Comparison of ENCODE assay signal across 8 mouse cellular contexts in genomic region chr8:126975706-126976105, GRCm38 (mm10). TPM values are rescaled to one million over a fixed set of nuclear protein-coding genes. Genes with fewer than 3 reads are reported as not detected.
DNase-seq lines count a peak whose midpoint lies in the region; TF ChIP-seq lines count a peak whose summit lies in the region.
"Had no signal": no experiment of that assay in that cellular context is flagged by ENCODE, and none has a peak within 500 bp of the region (broad histone marks: within the 10 kb centered on the region; RNA-seq: fewer than 3 reads in every experiment).

No protein-coding gene starts in this region.

- peak overlapping the region; percentile 24 for H3K27ac ChIP-seq in kidney, adult 2 months (ENCODE audit: insufficient read depth, low read depth, low read length)
- H3K27ac ChIP-seq in MEL (ENCODE audit: control insufficient read depth, low read depth, low read length), result no peak overlapping the region
- H3K27ac ChIP-seq: limb, embryonic 13.5 days had no signal

- TF ChIP-seq EP300 in MEL (IDR thresholded peaks at IDR 0.05; ENCODE audit: low read depth in 1 of 2, low read length in 2 of 2), result no peak

- no peak overlapping the region for H3K9ac ChIP-seq in MEL (ENCODE audit: control insufficient read depth, low read depth, low read length, poor library complexity, severe bottlenecking)
- H3K9ac ChIP-seq: limb, embryonic 13.5 days had no signal

- H3K4me1 ChIP-seq in kidney, adult 2 months (ENCODE audit: control insufficient read depth, insufficient read depth, low read length), result peaks cover 5% of the 10 kb centered on the region; the same call in 1 of the 2 replicates
- peaks cover 0 to 3% of the 10 kb centered on the region in 2 experiments; a peak in 1 of 4 replicates for H3K4me1 ChIP-seq in MEL (ENCODE audit: control insufficient read depth in 1 of 2, insufficient read depth in 2 of 2, low read length in 2 of 2)

- H3K4me3 ChIP-seq in kidney, adult 2 months (ENCODE audit: insufficient read depth, low read depth, low read length), result no peak overlapping the region
- no peak overlapping the region for H3K4me3 ChIP-seq in MEL (ENCODE audit: control insufficient read depth in 1 of 2, insufficient read depth in 1 of 2, low read depth in 2 of 2, low read length in 2 of 2)
- H3K4me3 ChIP-seq: limb, embryonic 13.5 days had no signal

- H3K27me3 ChIP-seq in kidney, adult 2 months (replicated peaks; ENCODE audit: control insufficient read depth, insufficient read depth, low read length), result no peaks in the 10 kb centered on the region
- H3K27me3 ChIP-seq in MEL (ENCODE audit: control insufficient read depth in 1 of 2, insufficient read depth in 2 of 2, low read length in 2 of 2), result no peaks in the 10 kb centered on the region; a peak in 1 of 4 replicates

- no peak for TF ChIP-seq POLR2A in kidney, adult 2 months (IDR thresholded peaks at IDR 0.05; ENCODE audit: low read depth, low read length)
- TF ChIP-seq POLR2A in MEL (IDR thresholded peaks at IDR 0.05; ENCODE audit: control insufficient read depth in 1 of 2, insufficient read depth in 1 of 2, low read depth in 1 of 2, low read length in 2 of 2, poor library complexity in 1 of 2), result no peak

- TF ChIP-seq CTCF in kidney, adult 2 months (conservative IDR thresholded peaks at IDR 0.05; ENCODE audit: insufficient read depth, insufficient read length, low read depth, low read length), result 0 out of 2 replicates have a peak, but pooled peaks have one; percentile 25
- peak in 2 of 3 experiments; percentile 57 to 89; a peak in 4 of 6 replicates for TF ChIP-seq CTCF in MEL (IDR thresholded peaks at IDR 0.05 in 2 of 3, conservative IDR thresholded peaks at IDR 0.05 in 1 of 3; ENCODE audit: control insufficient read depth in 1 of 3, insufficient read depth in 1 of 3, low read depth in 2 of 3, low read length in 3 of 3, poor library complexity in 1 of 3, severe bottlenecking in 1 of 3)

- peaks cover 1% of the 10 kb centered on the region; the same call in 1 of the 2 replicates for H3K79me2 ChIP-seq in MEL (ENCODE audit: control insufficient read depth, insufficient read depth, low read length, poor library complexity)

- 4% methylated on average over 1 of the region's 1 CpGs for WGBS in kidney, adult 2 months

- peak; percentile 73 for DNase-seq in kidney, adult 2 months
- no peak for DNase-seq in kidney, postnatal 4 days
- DNase-seq in CD4-positive helper T cell, adult 2 months (ENCODE audit: low read depth, low spot score), result peak; percentile 57
- DNase-seq in MEL (ENCODE audit: low read depth, low spot score), result peak; percentile 71
- DNase-seq in induced T-regulatory cell, adult 2 months (ENCODE audit: low read depth), result peak; percentile 76
- DNase-seq in testis, postnatal 10 days (ENCODE audit: low spot score), result no peak
- no peak for DNase-seq in ovary, postnatal 10 days (ENCODE audit: low spot score)

- no peaks in the 10 kb centered on the region for H3K36me3 ChIP-seq in kidney, adult 2 months (ENCODE audit: control insufficient read depth, insufficient read depth, low read length)
- H3K36me3 ChIP-seq in MEL (ENCODE audit: control insufficient read depth in 1 of 2, insufficient read depth in 2 of 2, low read length in 2 of 2), result peaks cover 0 to 3% of the 10 kb centered on the region in 2 experiments; a peak in 2 of 4 replicates
- H3K36me3 ChIP-seq: limb, embryonic 13.5 days had no signal

- H3K9me3 ChIP-seq in MEL (replicated peaks; ENCODE audit: insufficient read depth, low read length), result no peaks in the 10 kb centered on the region
- H3K9me3 ChIP-seq: limb, embryonic 13.5 days had no signal

- peak; percentile 90 for TF ChIP-seq RAD21 in MEL (IDR thresholded peaks at IDR 0.05; ENCODE audit: low read depth, low read length)

TF ChIP-seq in MEL, 35 proteins besides CTCF, POLR2A, EP300 and RAD21:
- TF ChIP-seq USF2 (IDR thresholded peaks at IDR 0.05; ENCODE audit: borderline replicate concordance in 1 of 2, insufficient read depth in 1 of 2, low read depth in 1 of 2, low read length in 2 of 2), result no peak
- no peak for TF ChIP-seq MAZ (IDR thresholded peaks at IDR 0.05; ENCODE audit: low read depth, low read length)
- TF ChIP-seq SMC3 (IDR thresholded peaks at IDR 0.05; ENCODE audit: low read depth, low read length), result peak; percentile 75
- TF ChIP-seq ZC3H11A (IDR thresholded peaks at IDR 0.05; ENCODE audit: low read depth, low read length), result peak; percentile 71

RNA-seq across cellular contexts. Expression of gene Rbm34, which starts 4.8 kb away (rescaled TPM):
- 5.5 and 5.7 TPM in 2 replicates for polyA plus RNA-seq in kidney, adult 2 months (2012; rRNA removed)
- 24.4 and 25.9 TPM in 2 replicates for total RNA-seq in MEL (2012; rRNA removed)
- polyA plus RNA-seq in MEL (2012; ENCODE audit: insufficient read depth in 1 of 2, insufficient read length in 2 of 2, low read depth in 1 of 2, low replicate concordance in 2 of 2, missing spikeins in 1 of 2), result 10 to 100 TPM in 1 of 2 experiments, not detected in 1; 25.9 TPM

RNA-seq across cellular contexts. Expression of gene Tomm20, which starts 30.1 kb away (rescaled TPM):
- polyA plus RNA-seq in kidney, adult 2 months (2012; rRNA removed), result 541 and 684 TPM in 2 replicates
- 618 and 676 TPM in 2 replicates for total RNA-seq in MEL (2012; rRNA removed)
- polyA plus RNA-seq in MEL (2012; ENCODE audit: insufficient read depth in 1 of 2, insufficient read length in 2 of 2, low read depth in 1 of 2, low replicate concordance in 2 of 2, missing spikeins in 1 of 2), result 100 to 1,000 TPM in 1 of 2 experiments, not detected in 1; 886 TPM

Comparison
In these comparisons a context has a peak if more than half of its experiments do, and no peak if none do; other contexts are left out.
1. DNase-seq: peak in kidney, adult 2 months (single experiment), CD4-positive helper T cell, adult 2 months (single experiment), MEL (single experiment) and induced T-regulatory cell, adult 2 months (single experiment); none in kidney, postnatal 4 days (0 of 2), testis, postnatal 10 days (single experiment) and ovary, postnatal 10 days (single experiment).